Mouse (Mus musculus) hematopoietic stem cell, adult 5-6 weeks (primary cell): ENCODE results near the gene Atp10a. TPM values are rescaled to one million over a fixed set of nuclear protein-coding genes. Genes with fewer than 3 reads are reported as not detected.

Experiments used
- ATAC-seq, 2 experiments: fragments of 125-278 bp in 1 of 2; replicated peaks in 1 of 2; 2 replicates each; pipeline ENCODE4 v1.8.0; 2016 to 2017; ENCODE audit warnings: inconsistent platforms in 2 of 2, mild to moderate bottlenecking in 2 of 2, moderate number of reproducible peaks in 2 of 2, low read depth in 1 of 2, moderate TSS enrichment in 1 of 2; ENCODE audit not compliant: low FRiP score in 2 of 2, poor library complexity in 2 of 2, severe bottlenecking in 2 of 2, insufficient read depth in 1 of 2, low TSS enrichment in 1 of 2
- total RNA-seq: library from RNA; stranded (forward); fragments of 172-1452, 232-1000 nt; gene quantifications from 2 replicates; pipeline ENCODE4 v1.2.3, GENCODE M21; 2017

Gene Atp10a
- total RNA-seq, 1 experiment from 2014 or later = 26.1 TPM

DNA sequence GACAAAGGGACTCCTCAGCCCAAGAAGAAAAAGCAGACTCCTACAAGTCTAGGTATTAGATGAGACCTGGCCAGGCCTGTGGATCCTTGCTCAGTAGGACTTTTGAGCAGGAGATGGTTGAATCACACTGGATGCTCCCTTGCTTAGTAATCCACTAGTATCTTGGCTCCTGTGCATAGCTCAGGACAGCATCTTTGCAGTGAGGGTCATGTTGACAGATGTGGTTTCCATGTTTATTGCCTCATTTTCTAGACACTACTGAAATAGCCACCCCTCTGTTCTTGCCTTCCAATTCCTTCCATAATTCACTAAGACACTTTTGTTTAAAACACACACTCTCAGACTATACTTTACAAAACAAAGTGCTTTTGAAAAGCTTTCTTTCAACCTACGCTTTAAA is 98.1 kb downstream of the Atp10a start:
- no peak for ATAC-seq

DNA sequence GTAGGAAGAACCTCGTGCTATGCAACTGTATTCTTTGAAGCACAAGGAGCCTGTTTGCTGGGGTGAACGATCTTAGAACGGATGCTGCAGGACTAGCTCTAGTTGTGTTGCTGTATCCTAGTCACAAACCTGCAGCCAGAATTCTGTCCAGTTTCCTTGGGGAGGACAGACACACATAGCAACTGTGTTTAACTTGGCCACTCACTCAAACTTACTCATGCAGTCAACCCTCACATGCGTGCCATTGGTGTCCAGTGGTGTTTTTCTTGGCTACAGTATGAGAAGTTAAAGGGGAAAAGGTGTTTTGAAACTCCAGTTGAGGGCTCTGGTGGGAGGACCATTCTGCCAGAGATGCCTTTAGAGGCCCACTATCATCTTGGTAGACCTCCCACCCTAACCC is 98.6 kb downstream of the Atp10a start:
- no peak for ATAC-seq

DNA sequence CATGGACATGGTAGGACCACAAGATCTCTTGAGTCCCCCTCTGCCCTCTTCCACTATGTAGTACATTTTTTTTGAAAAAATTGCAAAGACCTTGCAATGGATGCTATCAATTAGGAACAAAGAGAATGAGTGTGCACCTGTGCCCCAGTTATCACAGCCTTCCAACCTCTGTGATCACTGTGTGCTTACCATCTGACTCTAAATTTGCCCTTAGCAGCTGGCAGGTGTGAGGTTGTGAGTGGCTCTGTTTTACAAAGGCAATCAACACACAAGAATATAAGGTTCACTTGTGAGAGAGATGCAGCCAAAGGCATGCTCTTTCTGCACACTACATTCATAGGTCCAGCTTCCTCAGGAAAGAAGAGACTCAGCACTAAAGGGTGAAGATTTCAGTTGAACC is 99.1 kb downstream of the Atp10a start:
- no peak for ATAC-seq

DNA sequence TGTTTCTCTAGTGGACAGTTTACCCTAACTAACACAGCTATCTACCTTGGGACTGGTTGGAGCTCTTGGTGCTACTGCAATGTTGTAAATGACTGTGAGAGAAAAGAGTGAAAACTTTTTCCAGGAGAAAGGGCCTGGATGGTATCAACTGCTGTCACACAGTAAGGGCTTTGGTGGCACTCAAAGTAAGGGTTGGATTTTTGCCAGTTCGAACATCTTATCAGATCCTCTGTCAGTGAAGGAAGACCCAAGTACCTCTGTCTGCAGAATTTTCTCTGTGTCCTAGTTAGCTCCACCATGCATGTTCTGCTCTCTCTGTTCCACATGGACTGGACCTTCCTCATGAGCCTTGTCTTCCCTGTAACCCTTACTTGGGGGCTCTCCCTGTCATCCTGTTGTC is 99.9 kb downstream of the Atp10a start:
- ATAC-seq = no peak

DNA sequence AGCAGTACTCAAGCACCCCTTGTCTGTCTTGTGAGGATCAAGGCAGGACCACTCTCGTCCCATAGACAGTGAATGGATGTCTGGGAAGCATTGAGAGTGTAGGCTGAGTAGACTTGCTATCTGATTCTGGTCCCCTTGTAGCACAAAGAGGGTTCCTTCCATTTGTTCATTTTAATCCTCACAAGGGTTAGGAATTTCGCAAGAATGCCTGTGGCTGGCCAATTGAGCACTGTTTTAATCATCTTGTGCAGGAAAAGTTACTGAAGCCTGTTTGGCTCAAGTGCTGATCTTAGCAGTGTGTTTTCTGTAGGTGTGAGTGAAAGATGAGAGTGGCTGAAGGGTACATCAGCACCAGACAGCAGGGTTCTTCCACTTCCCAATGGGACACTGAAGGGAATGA is 101.4 kb downstream of the Atp10a start:
- no peak for ATAC-seq

DNA sequence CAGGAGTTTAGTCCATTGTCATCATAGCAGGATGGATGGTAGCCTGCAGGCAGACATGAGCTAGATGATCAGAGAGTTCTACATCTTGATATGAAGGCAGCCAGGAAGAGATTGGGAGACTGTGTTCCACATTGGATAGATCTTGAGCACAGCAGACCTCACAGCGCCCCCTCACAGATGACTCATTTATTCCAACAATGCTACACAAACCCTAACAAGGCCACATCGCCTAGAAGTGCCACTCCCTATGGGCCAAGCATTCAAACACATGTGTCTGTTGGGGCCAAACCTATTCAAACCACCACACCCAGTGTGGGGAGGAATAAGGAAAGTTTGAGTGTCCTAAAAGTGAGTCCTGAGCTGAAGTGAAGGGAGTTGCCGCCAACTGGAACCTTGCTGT is 102.4 kb downstream of the Atp10a start:
- no peak for ATAC-seq

DNA sequence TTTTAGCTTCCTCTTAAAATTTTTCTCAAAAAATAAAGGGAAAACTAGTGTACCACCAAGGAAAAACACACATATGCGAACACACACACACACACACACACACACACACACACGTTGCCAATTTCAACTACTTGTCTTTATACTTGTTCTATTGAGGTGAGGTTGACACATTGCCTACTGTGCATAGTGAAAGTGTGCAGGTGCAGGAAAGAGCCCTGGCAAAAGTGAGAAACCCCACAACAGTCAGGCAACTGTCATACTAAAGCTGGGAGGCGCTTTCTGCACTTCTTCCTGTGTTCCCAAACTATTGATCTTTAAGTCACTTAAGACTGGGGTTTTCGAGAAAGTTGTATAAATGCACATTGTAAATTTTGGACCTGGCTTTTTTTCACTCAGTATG is 103.3 kb downstream of the Atp10a start:
- no peak for ATAC-seq

DNA sequence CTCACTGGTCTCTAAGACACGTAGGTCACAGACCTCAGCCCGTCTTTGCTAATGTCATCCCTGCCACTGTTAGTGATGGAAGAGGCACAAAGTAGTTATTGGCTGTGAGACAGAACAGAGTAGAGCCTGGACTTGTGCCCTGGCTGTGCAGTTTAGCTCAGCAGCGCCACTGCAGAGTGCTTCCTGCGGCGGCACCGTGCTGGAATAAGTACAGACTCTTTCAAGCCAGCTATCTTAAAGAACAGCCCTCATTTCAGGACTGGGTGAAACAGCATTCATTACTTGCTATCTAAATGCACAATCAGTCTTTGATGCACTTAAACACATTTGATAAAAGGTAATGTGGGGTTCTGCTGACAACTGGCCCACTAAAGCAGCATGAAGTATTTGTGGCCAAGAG is 111.3 kb downstream of the Atp10a start:
- ATAC-seq = no peak

DNA sequence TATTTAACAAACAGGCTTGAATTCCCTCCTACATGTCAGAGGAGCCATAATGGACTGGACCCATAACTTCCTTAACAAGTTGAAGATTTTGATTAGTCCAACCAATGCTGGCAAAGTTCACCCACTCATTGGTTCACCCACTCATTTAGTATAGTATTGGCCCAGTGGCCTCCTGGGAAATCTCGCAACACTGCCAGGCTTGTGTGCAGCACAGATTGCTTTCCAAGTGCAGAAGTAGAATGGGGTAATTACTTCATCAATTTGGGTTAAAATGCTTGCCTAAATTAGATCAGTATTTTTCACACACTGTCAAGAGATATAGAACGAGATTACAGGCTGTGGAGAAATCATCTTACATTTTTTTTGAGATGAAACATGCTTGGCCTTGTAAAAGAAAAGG is 112.3 kb downstream of the Atp10a start:
- no peak for ATAC-seq

DNA sequence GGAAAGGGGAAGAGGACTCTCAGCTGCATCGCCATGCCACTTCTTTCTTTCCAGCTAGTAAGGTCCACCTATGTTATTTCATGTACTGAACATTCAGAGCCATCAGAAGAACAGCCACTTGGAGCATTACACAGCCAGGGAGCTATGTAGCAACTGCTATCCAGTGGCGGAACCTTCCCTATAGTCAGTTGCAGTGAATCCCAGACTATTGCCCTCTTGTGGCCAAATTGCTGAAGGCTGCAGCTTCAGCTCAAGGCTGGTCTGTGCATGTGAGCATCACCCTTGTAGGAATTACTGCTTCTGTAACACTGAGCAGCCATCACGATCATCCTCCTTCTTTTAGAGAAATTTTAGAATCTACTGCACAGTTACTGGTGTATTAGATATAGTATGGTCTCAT is 114.3 kb downstream of the Atp10a start:
- peak; percentile 70 to 83 for ATAC-seq

DNA sequence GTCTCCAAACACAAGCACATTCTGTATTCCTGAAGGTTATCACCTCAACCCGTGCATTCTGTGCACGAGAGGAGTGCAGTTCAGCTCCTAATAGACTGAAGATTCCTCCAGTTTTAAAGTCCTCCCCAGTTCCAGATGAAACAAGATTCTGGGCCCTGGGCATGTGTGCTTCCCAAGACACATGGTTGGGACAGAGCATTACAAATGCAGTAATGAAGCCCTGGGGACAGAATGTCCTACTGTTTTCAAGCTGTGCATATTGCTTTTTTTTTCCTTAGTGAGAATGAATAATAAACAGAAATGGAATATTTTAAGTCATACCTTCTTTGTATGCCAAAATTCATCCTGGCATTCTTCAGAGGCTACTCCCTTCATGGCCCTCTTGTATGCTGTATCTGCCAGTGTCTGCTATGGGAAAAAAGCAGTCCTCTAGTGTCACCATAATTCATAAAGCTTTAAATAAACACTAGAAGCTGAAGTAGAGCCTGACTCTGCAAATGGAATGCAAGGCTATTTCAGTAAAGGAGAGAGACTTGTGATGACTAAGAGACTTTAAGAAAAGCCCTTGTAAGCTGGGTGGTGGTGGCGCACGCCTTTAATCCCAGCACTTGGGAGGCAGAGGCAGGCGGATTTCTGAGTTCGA is 116.2 kb downstream of the Atp10a start:
- no peak for ATAC-seq

DNA sequence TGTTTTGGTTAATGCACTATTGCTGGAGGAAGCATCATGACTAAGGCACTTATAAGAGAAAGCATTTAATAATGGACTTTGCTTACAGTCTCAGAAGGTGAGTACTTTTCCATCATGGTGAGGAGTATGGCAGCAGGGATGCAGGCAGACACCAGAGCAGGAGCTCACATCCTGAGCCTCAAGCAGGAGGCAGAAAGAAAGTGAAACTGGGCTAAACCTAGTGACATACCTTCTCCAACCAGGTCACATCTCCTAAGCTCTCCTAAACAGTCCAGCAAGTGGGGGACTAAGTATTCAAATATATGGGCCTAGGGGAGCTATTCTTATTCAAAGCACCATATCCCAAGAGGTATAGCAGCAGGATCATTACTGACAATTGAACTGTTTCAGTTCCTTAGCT is 123.2 kb downstream of the Atp10a start:
- ATAC-seq = no peak

DNA sequence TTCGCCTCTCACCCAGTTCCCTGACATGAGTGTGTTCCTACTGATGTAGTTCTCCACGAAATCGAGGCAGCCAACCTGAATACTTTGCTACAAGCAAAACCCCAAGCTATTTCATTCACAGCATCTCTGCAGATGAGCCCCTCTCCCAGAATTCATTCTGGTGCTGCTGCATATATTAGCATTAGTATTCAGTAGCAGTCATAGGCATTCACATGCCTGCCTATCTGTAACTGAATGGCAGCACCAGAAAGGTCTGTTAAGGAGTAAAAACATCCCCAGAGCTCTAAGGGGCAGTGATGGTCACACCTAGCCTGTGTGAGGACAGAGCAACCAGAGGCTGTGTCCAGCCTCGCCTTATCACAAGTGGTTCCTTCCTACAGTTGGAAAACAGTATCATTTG is 131.0 kb downstream of the Atp10a start:
- no peak for ATAC-seq

DNA sequence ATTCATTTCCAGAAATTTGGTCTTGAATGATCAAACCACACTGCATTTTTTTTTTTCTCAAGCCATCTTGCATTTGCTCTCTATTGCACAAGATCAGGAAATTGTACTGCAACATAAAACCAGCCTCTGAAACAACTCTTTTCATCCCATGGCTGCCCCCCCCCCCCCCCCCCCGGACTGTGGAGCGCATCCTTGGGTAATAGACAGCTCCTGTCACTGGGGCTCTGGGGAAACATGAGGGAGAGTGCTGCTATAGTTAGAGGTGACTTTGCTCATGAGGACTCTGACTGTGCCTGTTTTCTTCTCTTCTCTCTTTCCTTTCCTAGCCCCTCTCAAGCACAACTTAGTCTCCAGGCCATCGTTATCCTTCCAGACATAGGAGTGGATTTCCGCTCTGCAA is 131.6 kb downstream of the Atp10a start:
- ATAC-seq = peak in 1 of 2 experiments; percentile 45; a peak in 1 of 4 replicates

DNA sequence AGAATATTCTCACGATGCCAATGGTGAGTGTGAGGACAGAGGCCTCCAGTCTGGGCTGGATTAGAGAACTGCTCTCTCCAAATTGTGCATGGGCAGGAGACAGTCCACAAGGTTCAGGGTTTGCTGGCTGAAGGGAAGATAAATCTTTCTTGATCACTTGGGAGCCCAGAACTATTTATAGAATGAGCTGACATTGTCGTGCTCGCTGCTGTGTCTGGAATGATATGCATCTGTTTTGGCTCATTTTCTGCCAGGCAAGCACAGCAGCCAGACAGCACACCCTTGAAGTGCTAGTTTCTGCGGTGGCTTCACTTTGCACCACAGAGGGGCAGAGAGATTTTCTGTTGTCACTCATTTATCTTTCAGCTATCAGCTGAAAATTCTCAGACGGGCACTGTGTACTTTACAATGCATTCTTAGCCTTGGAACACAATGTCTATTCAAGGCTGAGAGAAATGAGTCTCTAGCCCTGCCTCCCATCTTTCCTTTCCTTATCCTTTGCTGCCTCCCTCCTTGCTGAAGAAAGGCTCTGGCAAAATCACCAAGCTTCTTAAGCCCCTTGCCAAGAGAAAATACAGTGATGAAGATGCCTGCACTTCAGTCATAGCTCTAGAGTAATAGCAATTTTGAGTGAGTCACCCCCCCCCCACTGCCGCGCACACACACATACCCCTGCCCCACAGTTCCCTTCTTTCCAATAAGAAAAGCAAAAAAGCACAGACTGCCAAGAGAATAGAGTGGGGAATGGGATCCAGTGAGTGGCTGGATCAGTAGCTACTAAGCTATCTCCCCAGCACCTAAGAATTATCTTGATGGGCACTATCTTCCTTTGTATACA is 132.7 kb downstream of the Atp10a start:
- ATAC-seq = no peak

DNA sequence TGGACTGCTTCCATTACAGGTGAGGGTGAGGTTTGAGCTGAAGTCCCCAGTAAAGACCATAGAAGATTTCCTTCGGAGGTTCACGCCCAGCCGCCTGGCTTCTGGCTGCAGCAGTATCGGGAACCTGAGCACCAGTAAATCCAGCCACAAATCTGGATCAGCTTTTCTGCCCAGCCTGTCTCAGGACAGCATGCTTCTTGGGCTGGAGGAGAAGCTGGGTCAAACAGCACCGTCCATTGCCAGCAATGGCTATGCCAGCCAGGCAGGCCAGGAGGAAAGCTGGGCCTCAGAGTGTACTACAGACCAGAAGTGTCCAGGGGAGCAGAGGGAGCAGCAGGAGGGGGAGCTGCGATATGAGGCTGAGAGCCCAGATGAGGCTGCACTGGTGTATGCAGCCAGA is 141.3 kb downstream of the Atp10a start:
- ATAC-seq = no peak

DNA sequence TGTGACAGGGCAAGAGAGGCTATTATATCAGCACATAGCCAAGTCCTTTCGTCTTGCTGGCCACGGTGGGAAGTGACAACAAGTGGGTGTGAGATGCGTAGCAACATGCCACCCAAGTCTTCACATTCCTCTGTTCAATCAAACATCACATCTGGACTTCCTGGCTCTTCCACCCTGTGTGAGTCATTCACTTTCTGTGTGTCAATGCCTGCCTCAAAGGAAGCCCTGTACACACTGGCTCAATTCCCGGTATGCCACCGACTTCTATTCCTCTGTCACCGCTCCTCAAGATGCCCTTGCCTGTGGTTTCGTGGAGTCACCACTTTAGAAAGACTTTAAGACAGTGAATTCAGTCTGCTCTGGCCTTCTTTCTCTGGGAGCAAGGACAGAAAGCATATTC is 144.9 kb downstream of the Atp10a start:
- ATAC-seq = no peak

DNA sequence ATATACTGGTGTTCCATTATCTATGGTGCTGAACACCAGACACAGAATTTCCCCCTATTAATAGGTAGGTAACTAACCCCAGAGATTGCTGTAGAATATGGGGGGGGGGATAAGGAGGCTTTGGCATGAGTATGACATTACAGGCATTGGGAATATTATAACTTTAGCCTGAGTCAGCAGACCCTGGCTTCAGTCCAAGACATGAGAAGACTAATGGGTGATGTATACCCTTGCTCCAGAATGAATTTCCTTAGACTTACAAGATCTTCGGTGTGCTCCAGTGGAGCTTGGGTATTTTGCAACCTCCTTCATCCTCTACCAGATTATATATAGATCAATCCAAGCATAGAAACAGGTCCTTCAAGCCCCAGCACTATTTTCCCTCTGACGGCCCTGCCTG is 145.8 kb downstream of the Atp10a start:
- no peak for ATAC-seq

DNA sequence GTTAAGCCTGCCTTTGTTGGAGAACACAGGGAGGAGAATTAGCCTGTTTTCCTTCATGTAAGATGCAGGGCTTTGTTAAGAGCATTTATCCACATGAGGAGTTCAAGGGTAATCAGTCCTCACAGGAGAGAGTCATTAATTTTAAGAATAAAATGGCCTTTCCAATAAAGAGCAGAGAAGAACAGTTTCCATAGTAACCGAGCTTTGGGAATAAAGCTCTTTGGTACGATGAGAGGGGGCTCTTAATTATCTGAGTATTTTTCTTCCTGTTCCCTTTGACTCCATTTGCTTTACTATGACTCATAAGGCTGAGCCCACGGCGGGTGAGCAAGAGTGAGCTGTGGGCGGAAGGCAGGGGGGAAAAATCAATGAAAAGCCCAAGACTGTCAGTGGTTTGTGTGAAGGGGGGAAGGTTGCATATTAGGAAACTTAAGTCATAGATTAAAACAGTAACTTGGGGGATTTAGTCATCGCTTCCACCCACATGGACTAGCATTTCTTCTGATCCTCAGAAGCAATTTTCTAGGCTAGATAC is 166.2 kb downstream of the Atp10a start:
- no peak for ATAC-seq
